Mouse (Mus musculus): Measurements from ENCODE around the gene Lrmda. TPM values are rescaled to one million over a fixed set of nuclear protein-coding genes. Genes with fewer than 3 reads are reported as not detected.

Lrmda gene
- polyA plus RNA-seq, 1 experiment from 2014 or later: 0.60 TPM

DNA sequence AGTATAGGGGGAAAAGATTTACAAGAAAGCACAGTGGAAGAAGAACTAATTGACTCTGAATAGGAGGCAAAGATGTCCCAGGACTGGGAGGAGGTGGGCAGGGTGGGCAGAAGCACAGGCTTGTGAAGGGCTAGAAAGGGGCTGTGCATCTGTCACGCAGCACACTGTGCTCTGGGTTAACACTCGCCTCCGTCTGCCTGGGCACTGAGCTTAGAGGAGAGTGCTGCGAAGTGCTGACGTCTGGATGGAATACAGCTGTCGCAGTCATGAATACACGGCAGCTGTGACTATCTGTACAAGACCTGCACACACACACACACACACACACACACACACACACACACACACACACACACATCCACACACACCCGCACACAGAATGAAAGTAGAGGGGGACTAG is 73.6 kb downstream of the Lrmda start:
- H3K4me3 ChIP-seq: no peak overlapping the region
- no peaks in the 10 kb centered on the region for H3K36me3 ChIP-seq
- H3K9me3 ChIP-seq: 0 out of 2 replicates have a peak, but pooled peaks cover under 1% of the 10 kb centered on the region
- no peak overlapping the region for H3K27ac ChIP-seq
- H3K27me3 ChIP-seq (ENCODE audit: insufficient read depth, poor library complexity, severe bottlenecking): peaks cover 33% of the 10 kb centered on the region; the same call in 1 of the 2 replicates
- 12% methylated on average over 8 of the region's 8 CpGs for WGBS
- H3K4me1 ChIP-seq: peaks cover 42% of the 10 kb centered on the region
- peak; percentile 81 for DNase-seq (ENCODE audit: low spot score)

DNA sequence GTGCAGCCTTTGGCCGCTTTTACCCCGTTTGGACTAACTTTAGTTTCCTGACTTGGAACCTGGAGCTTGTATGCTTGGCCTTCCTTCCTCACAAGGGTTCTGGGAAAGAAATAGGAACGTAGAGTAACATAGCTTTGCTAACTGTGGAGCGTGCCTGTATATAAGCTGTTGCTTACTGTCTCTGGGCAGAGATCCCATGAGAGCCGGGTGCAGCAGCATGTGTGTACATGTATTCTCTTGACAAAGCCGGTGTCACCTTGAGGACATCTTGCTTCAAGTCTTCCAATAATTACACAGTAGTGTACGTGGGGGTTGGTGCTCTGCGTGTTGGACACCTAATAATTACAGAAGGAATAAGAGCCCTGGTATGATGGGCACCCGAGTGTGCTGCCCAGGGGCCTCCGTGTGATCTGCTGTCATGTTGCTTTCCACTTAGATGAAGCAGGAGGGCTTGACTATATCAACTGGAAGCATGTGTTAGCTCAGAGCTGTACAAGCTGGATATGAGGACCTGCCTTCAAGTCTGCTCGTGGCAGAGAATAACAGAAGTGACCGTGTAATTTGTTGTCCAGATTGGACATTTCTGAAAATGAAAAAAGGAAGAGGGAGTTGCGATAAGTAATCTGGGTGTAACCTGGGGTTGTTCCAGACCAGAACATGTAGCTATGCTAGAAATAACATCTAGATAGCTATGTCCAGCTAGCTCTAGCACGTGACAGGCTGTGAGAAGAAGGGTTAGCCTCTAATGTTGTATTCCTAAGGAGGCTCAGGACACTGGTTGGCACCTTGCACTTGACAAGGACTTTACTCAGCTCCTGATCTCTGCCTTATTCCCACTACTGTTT is 82.7 kb downstream of the Lrmda start:
- DNase-seq (ENCODE audit: low spot score): no peak

DNA sequence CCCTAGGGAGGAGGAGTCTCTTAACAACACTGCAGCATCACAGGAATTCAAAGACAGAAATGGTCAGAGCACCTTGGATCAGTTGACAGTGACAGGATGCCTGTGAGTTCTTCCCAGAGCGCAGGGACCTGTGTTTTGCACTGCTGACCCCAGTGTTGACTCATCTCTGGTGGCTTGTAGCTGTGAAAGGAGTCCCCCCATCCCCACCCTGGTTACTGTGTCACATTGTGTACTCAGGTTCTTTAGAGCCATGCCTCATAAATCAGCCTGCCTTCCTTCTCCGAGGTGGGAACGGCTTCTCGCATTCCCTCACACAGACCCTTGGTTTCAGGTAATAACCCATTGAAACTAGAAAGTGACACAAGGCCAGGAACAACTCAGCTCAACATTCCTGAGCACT is 86.3 kb downstream of the Lrmda start:
- H3K36me3 ChIP-seq: no peaks in the 10 kb centered on the region
- no peaks in the 10 kb centered on the region for H3K9me3 ChIP-seq
- DNase-seq (ENCODE audit: low spot score): peak; percentile 64
- WGBS: 75% methylated on average over 4 of the region's 4 CpGs
- H3K27me3 ChIP-seq (ENCODE audit: insufficient read depth, poor library complexity, severe bottlenecking): peaks cover 58% of the 10 kb centered on the region
- peaks cover 24% of the 10 kb centered on the region for H3K4me1 ChIP-seq
- no peak overlapping the region for H3K4me3 ChIP-seq
- H3K27ac ChIP-seq: no peak overlapping the region

More for the DNA sequence above, 82.7 kb downstream of the Lrmda start:
- Histone ChIP-seq H3K9me3 (no peaks in the 10 kb centered on the region), H3K27ac (no peak overlapping the region), H3K36me3 (no peaks in the 10 kb centered on the region), H3K4me3 (no peak overlapping the region), H3K4me1 (peaks cover 4% of the 10 kb centered on the region; the same call in 1 of the 2 replicates), H3K27me3 (ENCODE audit: insufficient read depth, poor library complexity, severe bottlenecking) (peaks cover 41% of the 10 kb centered on the region)
- WGBS: 81% methylated on average over 14 of the region's 14 CpGs

DNA sequence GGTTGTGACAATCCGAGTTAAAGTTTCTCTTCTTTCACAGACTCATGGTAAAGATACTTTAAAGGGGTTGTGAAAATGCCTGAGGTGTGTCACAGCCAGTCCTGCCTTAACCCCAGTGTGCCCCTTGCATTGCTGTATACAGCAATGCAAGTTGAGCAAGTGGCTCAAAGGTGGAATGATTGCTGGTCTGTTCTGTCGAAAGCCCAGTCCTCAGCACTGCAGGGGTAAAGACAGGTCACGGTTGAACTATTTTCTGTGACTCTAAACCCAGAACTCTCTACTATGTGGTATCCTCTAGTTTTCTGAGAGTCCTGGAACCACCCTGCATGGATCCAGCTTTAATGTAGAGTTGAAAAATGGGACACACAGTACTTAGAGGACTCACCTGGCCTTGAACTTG is 87.3 kb downstream of the Lrmda start:
- Histone ChIP-seq H3K4me1 (peaks cover 24% of the 10 kb centered on the region), H3K4me3 (no peak overlapping the region), H3K36me3 (no peaks in the 10 kb centered on the region), H3K27me3 (ENCODE audit: insufficient read depth, poor library complexity, severe bottlenecking) (peaks cover 66% of the 10 kb centered on the region), H3K9me3 (no peaks in the 10 kb centered on the region), H3K27ac (no peak overlapping the region)
- no peak for DNase-seq (ENCODE audit: low spot score)
- WGBS: 75% methylated on average over 3 of the region's 3 CpGs

GRCm38 (mm10) chr14:22109423-22109822 is 89.9 kb downstream of the Lrmda start:
- Histone ChIP-seq H3K27me3 (ENCODE audit: insufficient read depth, poor library complexity, severe bottlenecking) (peaks cover 56% of the 10 kb centered on the region), H3K36me3 (no peaks in the 10 kb centered on the region), H3K9me3 (no peaks in the 10 kb centered on the region), H3K4me3 (no peak overlapping the region), H3K4me1 (peaks cover 26% of the 10 kb centered on the region), H3K27ac (no peak overlapping the region)
- DNase-seq (ENCODE audit: low spot score): no peak
- WGBS: 58% methylated on average over 4 of the region's 4 CpGs

GRCm38 (mm10) chr14:22113463-22114361 is 94.2 kb downstream of the Lrmda start:
- peaks cover 11% of the 10 kb centered on the region for H3K4me1 ChIP-seq
- peaks cover 35% of the 10 kb centered on the region for H3K27me3 ChIP-seq (ENCODE audit: insufficient read depth, poor library complexity, severe bottlenecking)
- H3K9me3 ChIP-seq: no peaks in the 10 kb centered on the region
- H3K4me3 ChIP-seq: no peak overlapping the region
- 58% methylated on average over 8 of the region's 8 CpGs for WGBS
- no peak overlapping the region for H3K27ac ChIP-seq
- no peaks in the 10 kb centered on the region for H3K36me3 ChIP-seq
- no peak for DNase-seq (ENCODE audit: low spot score)

- Histone ChIP-seq H3K9me3 (no peaks in the 10 kb centered on the region), H3K27me3 (ENCODE audit: insufficient read depth, poor library complexity, severe bottlenecking) (peaks cover 30% of the 10 kb centered on the region), H3K4me3 (no peak overlapping the region), H3K36me3 (no peaks in the 10 kb centered on the region), H3K27ac (0 out of 2 replicates have a peak overlapping the region, but pooled peaks have one; percentile 11), H3K4me1 (peaks cover 8% of the 10 kb centered on the region)
- no peak for DNase-seq (ENCODE audit: low spot score)
- 35% methylated on average over 18 of the region's 18 CpGs for WGBS
These were observed 95.3 kb downstream of the Lrmda start for GRCm38 (mm10) chr14:22114651-22115351.

- H3K4me1 ChIP-seq: peaks cover 6% of the 10 kb centered on the region; the same call in 1 of the 2 replicates
- 64% methylated on average over 6 of the region's 6 CpGs for WGBS
- no peak overlapping the region for H3K27ac ChIP-seq
These were observed 98.6 kb downstream of the Lrmda start for GRCm38 (mm10) chr14:22118096-22118495.

GRCm38 (mm10) chr14:22118512-22118911 is 99.0 kb downstream of the Lrmda start:
- WGBS: 80% methylated on average over 4 of the region's 4 CpGs
- no peak overlapping the region for H3K27ac ChIP-seq
- no peaks in the 10 kb centered on the region for H3K36me3 ChIP-seq
- no peaks in the 10 kb centered on the region; the same call in none of the 2 replicates for H3K27me3 ChIP-seq (ENCODE audit: insufficient read depth, poor library complexity, severe bottlenecking)
- no peak for DNase-seq (ENCODE audit: low spot score)
- peaks cover 6% of the 10 kb centered on the region; the same call in 1 of the 2 replicates for H3K4me1 ChIP-seq
- no peak overlapping the region for H3K4me3 ChIP-seq
- H3K9me3 ChIP-seq: no peaks in the 10 kb centered on the region

More at GRCm38 (mm10) chr14:22118096-22118495, 98.6 kb downstream of the Lrmda start:
- no peaks in the 10 kb centered on the region for H3K36me3 ChIP-seq
- H3K4me3 ChIP-seq: no peak overlapping the region
- no peaks in the 10 kb centered on the region; the same call in none of the 2 replicates for H3K27me3 ChIP-seq (ENCODE audit: insufficient read depth, poor library complexity, severe bottlenecking)
- no peaks in the 10 kb centered on the region for H3K9me3 ChIP-seq
- DNase-seq (ENCODE audit: low spot score): no peak

DNA sequence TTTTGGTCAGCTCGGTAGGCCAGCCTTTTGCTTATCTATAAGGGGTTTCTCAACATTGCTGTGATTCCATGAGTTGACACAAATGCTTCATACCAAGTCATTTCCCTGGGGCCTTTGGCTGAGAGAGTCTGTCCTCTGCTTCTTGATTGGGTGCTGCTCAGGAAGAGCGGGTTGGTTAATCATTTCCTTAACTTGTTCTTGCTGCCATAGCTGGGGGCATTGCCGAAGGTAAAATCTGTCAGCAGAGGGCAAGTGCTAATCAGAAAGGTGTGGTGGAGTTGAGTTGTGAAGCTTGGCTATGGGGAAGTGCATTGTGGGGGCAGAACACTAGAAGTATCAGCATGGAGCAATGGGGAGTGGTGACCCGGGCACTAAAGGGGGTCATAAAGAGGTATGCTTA is 106.8 kb downstream of the Lrmda start:
- Histone ChIP-seq H3K4me1 (no peaks in the 10 kb centered on the region), H3K27ac (no peak overlapping the region), H3K27me3 (ENCODE audit: insufficient read depth, poor library complexity, severe bottlenecking) (peaks cover 9% of the 10 kb centered on the region), H3K36me3 (no peaks in the 10 kb centered on the region), H3K4me3 (no peak overlapping the region), H3K9me3 (no peaks in the 10 kb centered on the region)
- DNase-seq (ENCODE audit: low spot score): no peak
- 68% methylated on average over 4 of the region's 4 CpGs for WGBS

DNA sequence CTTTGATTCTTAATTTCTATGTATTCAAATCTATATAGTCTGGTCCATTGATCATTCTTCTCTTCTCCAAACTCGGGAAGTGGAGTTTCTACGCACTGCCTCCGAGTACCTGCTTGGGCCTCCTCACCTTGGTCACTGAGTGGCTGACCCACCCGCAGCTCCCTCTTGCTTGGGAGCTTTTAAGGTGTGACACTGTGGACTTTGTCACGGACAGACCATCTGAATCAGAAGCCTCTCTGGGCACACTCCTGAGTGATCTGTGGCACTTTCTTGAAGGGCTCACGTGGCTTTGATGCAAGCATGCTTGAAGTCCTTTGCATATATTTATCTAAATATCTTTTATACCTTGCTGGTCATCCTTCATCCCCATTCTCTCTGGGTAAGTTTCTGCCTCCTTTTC is 107.3 kb downstream of the Lrmda start:
- H3K4me1 ChIP-seq: no peaks in the 10 kb centered on the region
- H3K27me3 ChIP-seq (ENCODE audit: insufficient read depth, poor library complexity, severe bottlenecking): peaks cover 9% of the 10 kb centered on the region
- WGBS: 84% methylated on average over 6 of the region's 6 CpGs
- H3K36me3 ChIP-seq: no peaks in the 10 kb centered on the region
- DNase-seq (ENCODE audit: low spot score): no peak
- no peak overlapping the region for H3K4me3 ChIP-seq
- no peak overlapping the region for H3K27ac ChIP-seq
- no peaks in the 10 kb centered on the region for H3K9me3 ChIP-seq

DNA sequence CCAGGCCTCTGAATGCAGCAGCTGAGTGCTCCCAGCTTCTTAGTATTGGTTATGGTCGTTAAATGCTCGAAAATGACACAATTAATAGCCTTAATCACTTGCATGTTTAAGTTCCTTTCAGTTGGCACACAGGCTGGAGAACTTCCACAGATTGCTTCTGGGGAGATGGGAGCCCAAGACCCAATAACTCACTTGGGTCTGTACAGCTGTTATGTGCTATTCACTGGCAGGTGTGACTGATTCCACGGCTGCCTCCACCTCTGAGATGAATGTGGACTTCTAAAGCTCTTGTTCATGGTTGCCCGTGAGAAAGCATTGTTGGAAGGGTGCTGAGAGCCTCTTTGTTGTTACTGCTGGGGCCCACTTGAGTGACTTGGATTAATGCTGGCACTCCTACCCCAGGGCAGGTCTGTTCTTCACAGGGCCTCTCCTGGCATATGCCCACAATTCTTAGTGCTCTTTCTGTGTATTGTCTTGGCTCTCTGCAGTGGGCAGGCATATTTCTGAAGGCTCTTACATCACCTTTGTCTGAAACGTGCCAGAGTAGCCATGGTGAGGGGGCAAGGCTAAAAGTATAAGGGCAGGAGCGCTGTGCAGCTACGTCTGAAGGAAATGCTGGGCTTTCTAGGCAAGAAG is 111.6 kb downstream of the Lrmda start:
- Histone ChIP-seq H3K27me3 (ENCODE audit: insufficient read depth, poor library complexity, severe bottlenecking) (peaks cover 9% of the 10 kb centered on the region; the same call in 1 of the 2 replicates), H3K4me3 (no peak overlapping the region), H3K27ac (no peak overlapping the region), H3K36me3 (no peaks in the 10 kb centered on the region), H3K4me1 (no peaks in the 10 kb centered on the region), H3K9me3 (no peaks in the 10 kb centered on the region)
- DNase-seq (ENCODE audit: low spot score): no peak
- WGBS: 75% methylated on average over 7 of the region's 7 CpGs

Measured in heart, embryonic 10.5 days (tissue).